Mouse (Mus musculus) stomach, postnatal 0 days (tissue): ENCODE results near the gene Kif3a.

ENCODE experiments used
- CTCF ChIP-seq: IDR thresholded peaks from 2 replicates; pipeline ENCODE4 v1.5.1; 2016; ENCODE audit warnings: antibody characterized with exemption, low read depth, mild to moderate bottlenecking, moderate library complexity
- EP300 ChIP-seq: optimal IDR thresholded peaks from 2 replicates; pipeline ENCODE3; 2016; ENCODE audit warnings: antibody characterized with exemption

DNA sequence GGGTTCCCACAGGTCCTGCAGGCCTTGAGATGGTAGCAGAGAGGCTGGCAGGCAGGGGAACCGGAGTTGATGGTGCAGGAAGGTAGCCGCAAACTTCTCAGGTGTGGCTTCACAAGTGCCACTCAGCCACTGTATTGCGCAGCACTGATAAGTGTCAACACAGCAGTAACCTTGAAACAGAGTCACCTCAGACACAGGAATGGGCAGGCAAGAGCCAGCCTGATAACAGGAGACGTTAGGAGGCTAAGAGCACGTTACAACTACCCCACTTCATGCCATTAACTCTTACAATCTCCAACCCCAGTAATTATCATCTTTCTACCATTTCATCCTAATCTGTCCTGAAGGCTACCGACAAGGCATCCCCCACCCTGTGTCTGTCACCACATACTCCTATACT lies 19.6 kb upstream of the Kif3a start:
- TF ChIP-seq CTCF (no peak), EP300 (no peak)
